Mouse (Mus musculus): ENCODE data around the gene Lonrf3. TPM values are rescaled to one million over a fixed set of nuclear protein-coding genes. Genes with fewer than 3 reads are reported as not detected.

Lonrf3 gene
- polyA plus RNA-seq, 1 experiment from 2014 or later: 0.63 TPM

GRCm38 (mm10) chrX:36390503-36390902, 62.4 kb downstream of the Lonrf3 start:
- no peak for DNase-seq (ENCODE audit: low spot score)
- H3K27me3 ChIP-seq (ENCODE audit: control insufficient read depth, insufficient read depth, low read length): no peaks in the 10 kb centered on the region
- WGBS: 69% methylated on average over 2 of the region's 2 CpGs

DNA sequence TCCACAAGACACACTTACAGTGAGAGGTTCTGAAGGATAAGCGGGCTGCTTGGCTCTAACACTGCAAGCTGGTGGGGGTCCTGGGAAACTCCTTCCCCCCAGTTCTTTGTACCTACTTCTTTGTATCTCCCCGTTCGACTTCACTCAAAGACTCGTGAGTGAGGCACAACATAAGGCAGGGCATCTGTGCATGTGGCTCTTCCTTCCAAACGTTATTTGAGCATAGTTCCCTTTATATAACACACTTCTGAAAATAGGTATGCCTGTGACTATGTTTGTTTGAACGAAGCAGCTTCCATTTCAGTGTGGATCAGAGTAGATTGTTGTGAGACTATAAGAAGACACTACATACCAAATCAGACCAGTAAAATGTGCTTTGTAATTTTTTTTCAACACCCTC, 64.5 kb downstream of the Lonrf3 start:
- H3K36me3 ChIP-seq (replicated peaks; ENCODE audit: control insufficient read depth, insufficient read depth): no peaks in the 10 kb centered on the region
- H3K4me1 ChIP-seq (replicated peaks; ENCODE audit: control insufficient read depth, insufficient read depth, low read length): no peaks in the 10 kb centered on the region
- no peak for DNase-seq (ENCODE audit: low spot score)
- no peaks in the 10 kb centered on the region for H3K27me3 ChIP-seq (ENCODE audit: control insufficient read depth, insufficient read depth, low read length)
- no peak for ATAC-seq (ENCODE audit: low FRiP score)
- H3K27ac ChIP-seq: no peak overlapping the region
- no peak overlapping the region for H3K4me2 ChIP-seq (replicated peaks)
- no peaks in the 10 kb centered on the region for H3K9me3 ChIP-seq (ENCODE audit: control insufficient read depth, low read length)
- H3K9ac ChIP-seq: no peak overlapping the region
- 66% methylated on average over 6 of the region's 6 CpGs for WGBS
- H3K4me3 ChIP-seq (replicated peaks; ENCODE audit: low read length): no peak overlapping the region

More at GRCm38 (mm10) chrX:36390503-36390902, 62.4 kb downstream of the Lonrf3 start:
- Histone ChIP-seq H3K4me3 (replicated peaks; ENCODE audit: low read length) (no peak overlapping the region), H3K4me1 (replicated peaks; ENCODE audit: control insufficient read depth, insufficient read depth, low read length) (no peaks in the 10 kb centered on the region), H3K9ac (no peak overlapping the region), H3K4me2 (replicated peaks) (no peak overlapping the region), H3K27ac (no peak overlapping the region), H3K9me3 (ENCODE audit: control insufficient read depth, low read length) (no peaks in the 10 kb centered on the region), H3K36me3 (replicated peaks; ENCODE audit: control insufficient read depth, insufficient read depth) (no peaks in the 10 kb centered on the region)
- no peak for ATAC-seq (ENCODE audit: low FRiP score)

DNA sequence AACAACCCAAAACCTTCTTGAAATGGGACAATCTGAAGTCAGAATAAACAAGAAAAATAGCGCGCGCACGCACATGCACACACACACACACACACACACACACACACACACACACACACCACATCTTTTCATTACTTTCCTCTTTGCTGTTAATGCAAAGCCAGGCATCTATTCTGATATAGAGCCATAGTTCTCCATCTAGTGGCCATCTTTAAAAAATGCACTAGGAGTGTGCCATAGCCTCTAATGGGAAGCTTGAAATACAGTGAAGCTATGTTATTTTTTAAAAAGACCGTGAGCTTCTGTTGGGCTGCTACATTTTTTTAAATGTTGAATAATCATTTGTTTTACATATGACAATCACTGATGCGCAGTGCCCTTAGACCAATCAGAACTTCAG, 65.1 kb downstream of the Lonrf3 start:
- no peaks in the 10 kb centered on the region for H3K4me1 ChIP-seq (replicated peaks; ENCODE audit: control insufficient read depth, insufficient read depth, low read length)
- no peaks in the 10 kb centered on the region for H3K9me3 ChIP-seq (ENCODE audit: control insufficient read depth, low read length)
- H3K4me3 ChIP-seq (replicated peaks; ENCODE audit: low read length): no peak overlapping the region
- WGBS: 43% methylated on average over 6 of the region's 6 CpGs
- no peak overlapping the region for H3K9ac ChIP-seq
- peak; percentile 42 for DNase-seq (ENCODE audit: low spot score)
- no peak; the same call in 1 of the 2 replicates for ATAC-seq (ENCODE audit: low FRiP score)
- no peak overlapping the region for H3K27ac ChIP-seq
- no peak overlapping the region for H3K4me2 ChIP-seq (replicated peaks)
- H3K27me3 ChIP-seq (ENCODE audit: control insufficient read depth, insufficient read depth, low read length): no peaks in the 10 kb centered on the region
- H3K36me3 ChIP-seq (replicated peaks; ENCODE audit: control insufficient read depth, insufficient read depth): no peaks in the 10 kb centered on the region

DNA sequence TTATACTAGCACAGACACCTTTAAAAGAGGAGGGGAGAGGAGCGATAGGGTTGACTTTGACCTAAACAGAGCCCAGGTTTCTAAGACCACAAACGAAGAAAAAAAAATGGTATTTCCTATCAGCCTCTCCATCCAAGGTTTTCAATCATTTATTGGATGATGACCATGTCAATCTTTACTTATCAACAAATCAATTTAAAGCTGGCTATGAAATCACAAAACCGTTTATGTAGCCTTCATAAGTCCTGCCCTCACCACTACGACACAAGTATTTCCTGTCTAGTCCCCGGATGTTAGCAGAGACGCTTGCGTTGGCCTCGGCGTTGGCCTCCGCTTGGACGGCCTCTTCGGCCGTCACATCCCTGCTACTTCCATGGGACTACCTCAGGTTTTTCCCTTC, 72.8 kb downstream of the Lonrf3 start, which contains the start of gene Gm6268:
Gene Gm6268 (plus strand): TSS at position 301 of the 400 bp plus-strand sequence.
- ATAC-seq (ENCODE audit: low FRiP score) (no peak), DNase-seq (ENCODE audit: low spot score) (no peak)
- Histone ChIP-seq H3K27ac (no peak within 1 kb of the TSS), H3K4me3 (replicated peaks; ENCODE audit: low read length) (no peak within 1 kb of the TSS), H3K36me3 (replicated peaks; ENCODE audit: control insufficient read depth, insufficient read depth) (no peaks in the 10 kb centered on the region), H3K27me3 (ENCODE audit: control insufficient read depth, insufficient read depth, low read length) (no peaks in the 10 kb centered on the region), H3K9ac (no peak within 1 kb of the TSS), H3K4me2 (replicated peaks) (no peak within 1 kb of the TSS), H3K4me1 (replicated peaks; ENCODE audit: control insufficient read depth, insufficient read depth, low read length) (no peaks in the 10 kb centered on the region), H3K9me3 (ENCODE audit: control insufficient read depth, low read length) (no peaks in the 10 kb centered on the region)
- 93% methylated on average over 13 of the region's 13 CpGs for WGBS

DNA sequence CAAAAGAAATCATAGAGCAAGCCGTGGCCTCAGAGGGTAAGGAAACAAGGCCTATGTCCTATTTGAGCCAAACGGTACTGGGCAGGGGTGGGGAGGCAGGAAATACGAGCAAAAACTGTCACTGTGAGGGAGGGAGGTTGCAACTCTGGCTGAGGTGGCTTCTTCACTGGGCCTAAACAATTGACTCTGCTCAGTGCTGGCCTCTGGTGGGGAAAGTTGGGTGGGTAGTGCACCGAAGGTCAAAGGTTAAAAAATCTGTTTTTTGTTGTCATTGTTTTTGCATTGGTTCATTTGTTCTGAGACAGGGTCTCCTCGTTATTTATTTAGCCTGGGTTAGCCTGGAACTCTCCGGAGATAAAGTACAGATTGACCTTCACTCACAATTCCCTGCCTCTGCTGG, 74.2 kb downstream of the Lonrf3 start:
- ATAC-seq (ENCODE audit: low FRiP score): no peak
- WGBS: 61% methylated on average over 6 of the region's 6 CpGs
- H3K9ac ChIP-seq: no peak overlapping the region
- no peak overlapping the region for H3K27ac ChIP-seq
- H3K4me3 ChIP-seq (replicated peaks; ENCODE audit: low read length): no peak overlapping the region
- no peak overlapping the region for H3K4me2 ChIP-seq (replicated peaks)
- H3K9me3 ChIP-seq (ENCODE audit: control insufficient read depth, low read length): no peaks in the 10 kb centered on the region
- no peaks in the 10 kb centered on the region for H3K4me1 ChIP-seq (replicated peaks; ENCODE audit: control insufficient read depth, insufficient read depth, low read length)
- no peaks in the 10 kb centered on the region for H3K36me3 ChIP-seq (replicated peaks; ENCODE audit: control insufficient read depth, insufficient read depth)
- no peaks in the 10 kb centered on the region for H3K27me3 ChIP-seq (ENCODE audit: control insufficient read depth, insufficient read depth, low read length)
- DNase-seq (ENCODE audit: low spot score): no peak

Small RNA genes within 50 kb of the gene (microRNA-seq; reads per million reads assigned to microRNA genes)
- not detected for gene Gm44485

Other genes with a start within 250 kb of the Lonrf3 start
- 9.0 and 9.8 TPM in 2 replicates for gene Il13ra1, start 216.2 kb upstream of the Lonrf3 start, polyA plus RNA-seq (2014; fragmentation: Nextera tagmentation; extraction: Ambion mirVana)
- gene Zcchc12, start 132.4 kb upstream of the Lonrf3 start, polyA plus RNA-seq (2014; fragmentation: Nextera tagmentation; extraction: Ambion mirVana): 265 and 341 TPM in 2 replicates
- gene Gm6268, start 72.9 kb downstream of the Lonrf3 start, polyA plus RNA-seq (2014; fragmentation: Nextera tagmentation; extraction: Ambion mirVana): not detected in 2 replicates
- gene Gm14569, start 163.5 kb downstream of the Lonrf3 start, polyA plus RNA-seq (2014; fragmentation: Nextera tagmentation; extraction: Ambion mirVana): 0.12 TPM in 1 of 2 replicates, not detected in the other

Data from hindbrain, embryonic 14.5 days (tissue).